Mouse (Mus musculus) induced T-regulatory cell, adult 2 months (primary cell): Measurements from ENCODE around the gene Dbn1.

Experiments used
- DNase-seq: peaks from one replicate; pipeline ENCODE4 v3.0.0-alpha.2; 2012; ENCODE audit warnings: low read depth

The Dbn1 gene

GRCm38 (mm10) chr13:55510668-55511491 lies 23.0 kb upstream of the Dbn1 start:
- DNase-seq: no peak

- no peak for DNase-seq
These were observed 22.4 kb upstream of the Dbn1 start for GRCm38 (mm10) chr13:55510332-55510667.

- DNase-seq: no peak
These were observed 20.6 kb upstream of the Dbn1 start for GRCm38 (mm10) chr13:55508531-55508930.

- DNase-seq: no peak
These were observed 20.0 kb upstream of the Dbn1 start for GRCm38 (mm10) chr13:55507877-55508276.

- no peak for DNase-seq
These were observed 18.8 kb upstream of the Dbn1 start for GRCm38 (mm10) chr13:55506697-55507096.

- DNase-seq: no peak
These were observed 17.9 kb upstream of the Dbn1 start for GRCm38 (mm10) chr13:55505810-55506209.

GRCm38 (mm10) chr13:55504390-55504789 lies 16.5 kb upstream of the Dbn1 start:
- DNase-seq: no peak

GRCm38 (mm10) chr13:55502405-55502804 lies 14.5 kb upstream of the Dbn1 start:
- DNase-seq: no peak

GRCm38 (mm10) chr13:55500575-55500974 lies 12.7 kb upstream of the Dbn1 start:
- no peak for DNase-seq

- DNase-seq: no peak
These were observed 11.0 kb upstream of the Dbn1 start for GRCm38 (mm10) chr13:55498906-55499305.

- DNase-seq: no peak
These were observed 8.8 kb upstream of the Dbn1 start for GRCm38 (mm10) chr13:55496661-55497060.

- no peak for DNase-seq
These were observed 7.8 kb upstream of the Dbn1 start for GRCm38 (mm10) chr13:55495702-55496101.

GRCm38 (mm10) chr13:55494883-55495621 lies 7.1 kb upstream of the Dbn1 start:
- no peak for DNase-seq

GRCm38 (mm10) chr13:55494257-55494656 lies 6.3 kb upstream of the Dbn1 start:
- no peak for DNase-seq

GRCm38 (mm10) chr13:55486916-55487577 lies 864 bp downstream of the Dbn1 start:
- DNase-seq: peak; percentile 43

GRCm38 (mm10) chr13:55486029-55486794 lies 1.7 kb downstream of the Dbn1 start:
- no peak for DNase-seq

GRCm38 (mm10) chr13:55484520-55485088 lies 3.3 kb downstream of the Dbn1 start:
- DNase-seq: peak; percentile 11

GRCm38 (mm10) chr13:55483593-55483992 lies 4.3 kb downstream of the Dbn1 start:
- DNase-seq: peak; percentile 31

GRCm38 (mm10) chr13:55483071-55483470 lies 4.8 kb downstream of the Dbn1 start:
- no peak for DNase-seq

GRCm38 (mm10) chr13:55482542-55482941 lies 5.4 kb downstream of the Dbn1 start:
- no peak for DNase-seq

- DNase-seq: no peak
These were observed 8.0 kb downstream of the Dbn1 start for GRCm38 (mm10) chr13:55479929-55480328.

- peak; percentile 56 for DNase-seq
These were observed 8.9 kb downstream of the Dbn1 start for GRCm38 (mm10) chr13:55479008-55479407.
